Comparison of ENCODE assay signal across 8 mouse cellular contexts in the genomic region with DNA sequence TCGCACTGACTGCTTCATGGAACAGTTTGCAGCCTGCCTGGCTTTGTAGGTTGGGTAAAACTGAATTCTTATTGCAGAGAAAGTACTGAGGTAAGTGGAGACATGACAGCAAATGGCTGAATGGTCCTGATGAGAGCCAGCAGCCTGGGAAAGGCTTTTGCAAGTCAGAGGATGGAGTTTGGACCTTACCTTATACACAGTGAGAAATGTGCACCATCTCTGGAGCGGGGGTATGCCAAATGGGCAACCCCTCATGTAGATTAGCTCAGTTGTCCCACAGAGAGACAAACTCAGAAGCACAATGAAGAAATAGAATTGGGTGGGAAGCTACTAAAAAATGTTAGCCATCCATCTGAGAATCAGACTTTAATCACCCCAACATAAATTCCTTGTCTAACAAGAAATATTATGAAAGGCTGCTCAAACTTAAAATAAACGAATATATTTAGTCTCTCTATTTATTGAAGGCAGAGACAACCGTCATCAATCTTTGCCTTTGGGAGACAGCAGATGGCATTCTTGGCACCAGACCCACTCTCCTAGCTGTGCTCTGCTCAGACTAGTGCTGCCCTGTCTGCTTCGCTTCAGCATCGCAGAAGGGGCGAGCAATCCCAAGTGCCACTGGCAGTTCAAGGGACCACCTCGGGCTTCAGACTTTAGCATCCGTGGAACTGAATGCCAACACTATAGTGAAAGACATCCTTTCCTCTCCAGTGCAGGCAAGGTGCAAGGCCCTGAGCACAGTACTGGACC. TPM values are rescaled to one million over a fixed set of nuclear protein-coding genes. Genes with fewer than 3 reads are reported as not detected.
A peak's percentile ranks its signal among the peaks of the same experiment; 100 is the strongest.
DNase-seq lines count a peak whose midpoint lies in the region; ATAC-seq lines count a peak whose summit lies in the region.

No protein-coding gene starts in this region.

- DNase-seq in forebrain, embryonic 10.5 days (ENCODE audit: extremely low spot score, low spot score), result no peak
- peak; percentile 91 for DNase-seq in cerebellum, adult 11-12 months
- no peak for DNase-seq in testis, postnatal 10 days (ENCODE audit: low spot score)
- DNase-seq in spleen, postnatal 4 days (ENCODE audit: low spot score in 2 of 2), result no peak
- no peak for DNase-seq in liver, embryonic 11.5 days (ENCODE audit: low spot score)

- H3K4me1 ChIP-seq in forebrain, embryonic 12.5 days, result peaks cover 62% of the 10 kb centered on the region
- peaks cover 71% of the 10 kb centered on the region for H3K4me1 ChIP-seq in forebrain, embryonic 10.5 days
- peaks cover 65% of the 10 kb centered on the region for H3K4me1 ChIP-seq in hindbrain, embryonic 15.5 days (replicated peaks)
- H3K4me1 ChIP-seq in limb, embryonic 13.5 days, result peaks cover 98% of the 10 kb centered on the region
- H3K4me1 ChIP-seq in liver, embryonic 11.5 days (replicated peaks; ENCODE audit: control insufficient read depth, insufficient read depth, low read length), result peaks cover 5% of the 10 kb centered on the region; the same call in 1 of the 2 replicates

- no peak overlapping the region for H3K4me3 ChIP-seq in forebrain, embryonic 12.5 days (replicated peaks)
- H3K4me3 ChIP-seq in forebrain, embryonic 10.5 days, result no peak overlapping the region
- H3K4me3 ChIP-seq in hindbrain, embryonic 15.5 days, result no peak overlapping the region
- H3K4me3 ChIP-seq in limb, embryonic 13.5 days, result no peak overlapping the region
- no peak overlapping the region for H3K4me3 ChIP-seq in liver, embryonic 11.5 days (ENCODE audit: low read depth, low read length)

- no peaks in the 10 kb centered on the region for H3K36me3 ChIP-seq in forebrain, embryonic 12.5 days (replicated peaks)
- 0 out of 2 replicates have a peak, but pooled peaks cover 4% of the 10 kb centered on the region for H3K36me3 ChIP-seq in forebrain, embryonic 10.5 days (replicated peaks)
- no peaks in the 10 kb centered on the region for H3K36me3 ChIP-seq in hindbrain, embryonic 15.5 days
- H3K36me3 ChIP-seq in limb, embryonic 13.5 days, result no peaks in the 10 kb centered on the region
- no peaks in the 10 kb centered on the region for H3K36me3 ChIP-seq in liver, embryonic 11.5 days (ENCODE audit: control insufficient read depth, insufficient read depth, low read length)

- no peak overlapping the region for H3K9ac ChIP-seq in forebrain, embryonic 12.5 days
- no peak overlapping the region for H3K9ac ChIP-seq in hindbrain, embryonic 15.5 days
- no peak overlapping the region for H3K9ac ChIP-seq in limb, embryonic 13.5 days
- no peak overlapping the region for H3K9ac ChIP-seq in liver, embryonic 11.5 days (ENCODE audit: low read depth, low read length)

- no peak overlapping the region for H3K4me2 ChIP-seq in forebrain, embryonic 12.5 days
- no peak overlapping the region for H3K4me2 ChIP-seq in hindbrain, embryonic 15.5 days
- no peak overlapping the region for H3K4me2 ChIP-seq in limb, embryonic 13.5 days (replicated peaks)
- no peak overlapping the region for H3K4me2 ChIP-seq in liver, embryonic 11.5 days

- no peaks in the 10 kb centered on the region for H3K27me3 ChIP-seq in forebrain, embryonic 12.5 days
- no peaks in the 10 kb centered on the region for H3K27me3 ChIP-seq in forebrain, embryonic 10.5 days (ENCODE audit: poor library complexity, severe bottlenecking)
- no peaks in the 10 kb centered on the region for H3K27me3 ChIP-seq in hindbrain, embryonic 15.5 days
- no peaks in the 10 kb centered on the region for H3K27me3 ChIP-seq in limb, embryonic 13.5 days
- no peaks in the 10 kb centered on the region for H3K27me3 ChIP-seq in liver, embryonic 11.5 days (replicated peaks; ENCODE audit: control insufficient read depth, insufficient read depth, low read length)

- H3K9me3 ChIP-seq in forebrain, embryonic 12.5 days, result no peaks in the 10 kb centered on the region
- no peaks in the 10 kb centered on the region for H3K9me3 ChIP-seq in forebrain, embryonic 10.5 days
- no peaks in the 10 kb centered on the region for H3K9me3 ChIP-seq in hindbrain, embryonic 15.5 days
- H3K9me3 ChIP-seq in limb, embryonic 13.5 days, result no peaks in the 10 kb centered on the region
- no peaks in the 10 kb centered on the region for H3K9me3 ChIP-seq in liver, embryonic 11.5 days (ENCODE audit: control insufficient read depth, low read length)

- WGBS in forebrain, embryonic 12.5 days, result 80% methylated on average over 9 of the region's 9 CpGs
- WGBS in forebrain, embryonic 10.5 days, result 89% methylated on average over 9 of the region's 9 CpGs
- WGBS in hindbrain, embryonic 15.5 days, result 44% methylated on average over 9 of the region's 9 CpGs
- 72% methylated on average over 9 of the region's 9 CpGs for WGBS in limb, embryonic 13.5 days
- WGBS in liver, embryonic 11.5 days, result 85% methylated on average over 9 of the region's 9 CpGs

- ATAC-seq in forebrain, embryonic 12.5 days (ENCODE audit: low FRiP score), result no peak
- ATAC-seq in hindbrain, embryonic 15.5 days (ENCODE audit: low FRiP score, low read depth), result peak; percentile 62; the same call in 1 of the 2 replicates
- ATAC-seq in limb, embryonic 13.5 days (ENCODE audit: low FRiP score, low read depth), result no peak
- ATAC-seq in liver, embryonic 11.5 days (replicated peaks; ENCODE audit: low FRiP score), result no peak

- H3K27ac ChIP-seq in forebrain, embryonic 12.5 days, result peak overlapping the region; percentile 31; the same call in 1 of the 2 replicates
- no peak overlapping the region for H3K27ac ChIP-seq in forebrain, embryonic 10.5 days
- H3K27ac ChIP-seq in hindbrain, embryonic 15.5 days (replicated peaks), result peak overlapping the region; percentile 69
- H3K27ac ChIP-seq in limb, embryonic 13.5 days, result peak overlapping the region; percentile 40; the same call in 1 of the 2 replicates
- H3K27ac ChIP-seq in liver, embryonic 11.5 days (ENCODE audit: low read depth, low read length), result no peak overlapping the region

RNA-seq across cellular contexts. Expression of gene Ldlrad3, which starts 51.5 kb away (rescaled TPM):
- polyA plus RNA-seq in forebrain, embryonic 12.5 days (2016; fragmentation: Nextera tagmentation; extraction: Ambion mirVana), result 56.7 and 56.8 TPM in 2 replicates
- polyA plus RNA-seq in forebrain, embryonic 10.5 days (2016; fragmentation: Nextera tagmentation; extraction: Ambion mirVana), result 53.1 and 54.6 TPM in 2 replicates
- polyA plus RNA-seq in hindbrain, embryonic 15.5 days (2015; fragmentation: Nextera tagmentation; extraction: Ambion mirVana), result 28.8 and 29.6 TPM in 2 replicates
- 63.6 and 71.9 TPM in 2 replicates for polyA plus RNA-seq in limb, embryonic 13.5 days (2015; fragmentation: Nextera tagmentation; extraction: Ambion mirVana)
- polyA plus RNA-seq in liver, embryonic 11.5 days (2014; fragmentation: Nextera tagmentation; extraction: Ambion mirVana), result 17.9 TPM in 2 replicates

Comparison
In these comparisons a context has a peak if more than half of its experiments do, and no peak if none do; other contexts are left out.
1. H3K27ac ChIP-seq: peak in forebrain, embryonic 12.5 days (single experiment), hindbrain, embryonic 15.5 days (single experiment) and limb, embryonic 13.5 days (single experiment); none in forebrain, embryonic 10.5 days (single experiment) and liver, embryonic 11.5 days (single experiment).